Mouse (Mus musculus): ENCODE results near the gene Actr5.

DNA sequence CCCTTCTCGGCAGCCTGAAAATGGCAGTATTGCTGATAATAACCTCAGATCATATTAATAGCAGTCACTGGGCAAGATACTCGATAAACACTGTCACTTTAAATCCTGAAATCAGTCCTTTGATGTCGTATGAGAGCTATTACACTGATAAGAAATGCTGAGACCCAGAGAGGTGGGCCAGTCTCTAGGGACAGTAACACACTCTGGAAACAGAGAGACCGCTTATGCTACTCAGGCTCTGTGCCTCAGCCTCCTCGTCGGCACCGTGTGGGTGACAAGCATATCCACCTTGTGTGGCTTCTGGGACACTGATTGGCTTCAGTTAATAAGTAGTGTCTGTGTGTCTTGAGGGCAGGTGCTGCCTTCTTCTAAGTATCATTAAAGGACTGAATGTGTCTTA lies 29.1 kb upstream of the Actr5 start:
- TF ChIP-seq CTCF (IDR thresholded peaks at IDR 0.05) (no peak), EP300 (IDR thresholded peaks at IDR 0.05) (no peak)
